Mouse (Mus musculus) left cerebral cortex, adult 6 months (tissue): ENCODE data around the gene Acaa1a. TPM values are rescaled to one million over a fixed set of nuclear protein-coding genes. Genes with fewer than 3 reads are reported as not detected.

ENCODE experiments used
- long read RNA-seq, 2 experiments: library from polyadenylated mRNA; unstranded; transcript quantifications; one replicate each; pipeline ENCODE4 v2.0.0; 2019 to 2020
- polyA plus RNA-seq: library from polyadenylated mRNA; unstranded; fragments of <200 nt; fragmentation: Nextera tagmentation; gene quantifications from 2 replicates; pipeline ENCODE4 v1.2.3, GENCODE M21; 2021

Gene Acaa1a
- polyA plus RNA-seq, result 92.4 and 118 TPM in 2 replicates
- long read RNA-seq, experiment 1, transcript Acaa1a-201 (12 exons, 1,762 nt), result major isoform, 643 of 849 reads
- long read RNA-seq, experiment 1, partial matches to known transcripts, result 87 of 849 reads
- long read RNA-seq, experiment 1, other reads (novel, unspliced or antisense), result 119 of 849 reads
- long read RNA-seq, experiment 2, transcript Acaa1a-201 (12 exons, 1,762 nt), result major isoform, 152 of 186 reads
- long read RNA-seq, experiment 2, partial matches to known transcripts, result 20 of 186 reads
- long read RNA-seq, experiment 2, other reads (novel, unspliced or antisense), result 13 of 186 reads

GRCm38 (mm10) chr9:119339558-119340211 lies at the start of gene Acaa1a:
Gene Acaa1a, plus strand, starts transcription at chr9:119339676.

GRCm38 (mm10) chr9:119322289-119323259 lies 16.9 kb upstream of the Acaa1a start, which contains the start of gene Oxsr1:
Gene Oxsr1, minus strand, starts transcription at chr9:119322427.

GRCm38 (mm10) chr9:119340909-119341816 lies 1.7 kb downstream of the Acaa1a start, which contains the start of gene Myd88:
Gene Myd88, minus strand, starts transcription at chr9:119341411.

GRCm38 (mm10) chr9:119357331-119358057 lies 18.0 kb downstream of the Acaa1a start, which contains the start of gene Xylb:
Gene Xylb, plus strand, starts transcription at chr9:119357381.

GRCm38 (mm10) chr9:119365284-119365683 lies 25.8 kb downstream of the Acaa1a start, which contains the start of gene Slc22a14:
Gene Slc22a14, minus strand, starts transcription at chr9:119365553.

Other genes with a start within 250 kb of the Acaa1a start
- gene Plcd1, start 246.2 kb upstream of the Acaa1a start, polyA plus RNA-seq, result 8.4 and 10.5 TPM in 2 replicates
- gene Dlec1, start 237.2 kb upstream of the Acaa1a start, polyA plus RNA-seq, result 0.83 and 1.7 TPM in 2 replicates
- gene Acaa1b, start 182.6 kb upstream of the Acaa1a start, polyA plus RNA-seq, result 0.80 and 1.4 TPM in 2 replicates
- not detected in 2 replicates for gene Gm47289, start 180.5 kb upstream of the Acaa1a start, polyA plus RNA-seq
- not detected in 2 replicates for gene Slc22a13, start 130.6 kb upstream of the Acaa1a start, polyA plus RNA-seq
- gene Oxsr1, start 17.2 kb upstream of the Acaa1a start, polyA plus RNA-seq, result 2.8 and 4.3 TPM in 2 replicates
- gene Myd88, start 1.7 kb downstream of the Acaa1a start, polyA plus RNA-seq, result 4.8 and 4.9 TPM in 2 replicates
- 1.9 and 3.0 TPM in 2 replicates for gene Xylb, start 17.7 kb downstream of the Acaa1a start, polyA plus RNA-seq
- gene Slc22a14, start 25.9 kb downstream of the Acaa1a start, polyA plus RNA-seq, result not detected in 2 replicates
- 3.5 and 7.6 TPM in 2 replicates for gene Acvr2b, start 62.4 kb downstream of the Acaa1a start, polyA plus RNA-seq
- gene Exog, start 105.3 kb downstream of the Acaa1a start, polyA plus RNA-seq, result 20.2 and 23.2 TPM in 2 replicates
- gene Scn5a, start 239.3 kb downstream of the Acaa1a start, polyA plus RNA-seq, result 0.26 and 0.41 TPM in 2 replicates